Mouse (Mus musculus): Measurements from ENCODE around the gene Cnnm1. TPM values are rescaled to one million over a fixed set of nuclear protein-coding genes. Genes with fewer than 3 reads are reported as not detected.
A peak's percentile ranks its signal among the peaks of the same experiment; 100 is the strongest.

Cnnm1 gene
- polyA plus RNA-seq, 1 experiment from 2014 or later, result 0.08 TPM

- Histone ChIP-seq H3K4me1 (ENCODE audit: control insufficient read depth, insufficient read depth, low read length) (peaks cover 17% of the 10 kb centered on the region), H3K27me3 (ENCODE audit: control insufficient read depth, insufficient read depth, low read length) (no peaks in the 10 kb centered on the region), H3K27ac (ENCODE audit: low read length) (peak overlapping the region; percentile 28; the same call in 1 of the 2 replicates), H3K9ac (ENCODE audit: low read length) (no peak overlapping the region), H3K9me3 (replicated peaks; ENCODE audit: control insufficient read depth, low read length) (no peaks in the 10 kb centered on the region), H3K4me3 (ENCODE audit: low read length) (no peak overlapping the region), H3K4me2 (ENCODE audit: low read depth, low read length) (no peak overlapping the region), H3K36me3 (ENCODE audit: control insufficient read depth, insufficient read depth) (no peaks in the 10 kb centered on the region)
- 65% methylated on average over 8 of the region's 8 CpGs for WGBS
- no peak for ATAC-seq (replicated peaks; ENCODE audit: extremely low read depth, insufficient read depth, low FRiP score)
Observed at GRCm38 (mm10) chr19:43528056-43528587, 87.9 kb downstream of the Cnnm1 start.

GRCm38 (mm10) chr19:43530197-43530770, 90.0 kb downstream of the Cnnm1 start:
- Histone ChIP-seq H3K27me3 (ENCODE audit: control insufficient read depth, insufficient read depth, low read length) (no peaks in the 10 kb centered on the region), H3K9ac (ENCODE audit: low read length) (no peak overlapping the region), H3K4me3 (ENCODE audit: low read length) (peak overlapping the region; percentile 11; the same call in 1 of the 2 replicates), H3K36me3 (ENCODE audit: control insufficient read depth, insufficient read depth) (no peaks in the 10 kb centered on the region), H3K4me1 (ENCODE audit: control insufficient read depth, insufficient read depth, low read length) (peaks cover 8% of the 10 kb centered on the region; the same call in 1 of the 2 replicates), H3K4me2 (ENCODE audit: low read depth, low read length) (peak overlapping the region; percentile 46), H3K9me3 (replicated peaks; ENCODE audit: control insufficient read depth, low read length) (no peaks in the 10 kb centered on the region), H3K27ac (ENCODE audit: low read length) (no peak overlapping the region)
- 4% methylated on average over 13 of the region's 13 CpGs for whole genome bisulfite sequencing
- ATAC-seq (replicated peaks; ENCODE audit: extremely low read depth, insufficient read depth, low FRiP score), result peak; percentile 72

- Histone ChIP-seq H3K27me3 (ENCODE audit: control insufficient read depth, insufficient read depth, low read length) (no peaks in the 10 kb centered on the region), H3K4me3 (ENCODE audit: low read length) (no peak overlapping the region), H3K9me3 (replicated peaks; ENCODE audit: control insufficient read depth, low read length) (no peaks in the 10 kb centered on the region), H3K27ac (ENCODE audit: low read length) (no peak overlapping the region), H3K4me2 (ENCODE audit: low read depth, low read length) (no peak overlapping the region), H3K4me1 (ENCODE audit: control insufficient read depth, insufficient read depth, low read length) (peaks cover 6% of the 10 kb centered on the region; the same call in 1 of the 2 replicates), H3K36me3 (ENCODE audit: control insufficient read depth, insufficient read depth) (no peaks in the 10 kb centered on the region), H3K9ac (ENCODE audit: low read length) (no peak overlapping the region)
- 36% methylated on average over 12 of the region's 12 CpGs for WGBS
- ATAC-seq (replicated peaks; ENCODE audit: extremely low read depth, insufficient read depth, low FRiP score), result no peak
Observed at GRCm38 (mm10) chr19:43530921-43531320, 90.7 kb downstream of the Cnnm1 start.

- ATAC-seq (replicated peaks; ENCODE audit: extremely low read depth, insufficient read depth, low FRiP score), result no peak
- WGBS, result 91% methylated on average over 3 of the region's 3 CpGs
- H3K4me3 ChIP-seq (ENCODE audit: low read length), result no peak overlapping the region
- H3K9ac ChIP-seq (ENCODE audit: low read length), result no peak overlapping the region
- no peaks in the 10 kb centered on the region for H3K36me3 ChIP-seq (ENCODE audit: control insufficient read depth, insufficient read depth)
- no peak overlapping the region for H3K27ac ChIP-seq (ENCODE audit: low read length)
- no peaks in the 10 kb centered on the region for H3K27me3 ChIP-seq (ENCODE audit: control insufficient read depth, insufficient read depth, low read length)
- no peaks in the 10 kb centered on the region for H3K9me3 ChIP-seq (replicated peaks; ENCODE audit: control insufficient read depth, low read length)
- no peaks in the 10 kb centered on the region for H3K4me1 ChIP-seq (ENCODE audit: control insufficient read depth, insufficient read depth, low read length)
- no peak overlapping the region for H3K4me2 ChIP-seq (ENCODE audit: low read depth, low read length)
Observed at GRCm38 (mm10) chr19:43535372-43535771, 95.1 kb downstream of the Cnnm1 start.

GRCm38 (mm10) chr19:43546337-43547117, 106.3 kb downstream of the Cnnm1 start:
- no peaks in the 10 kb centered on the region for H3K9me3 ChIP-seq (replicated peaks; ENCODE audit: control insufficient read depth, low read length)
- H3K4me1 ChIP-seq (ENCODE audit: control insufficient read depth, insufficient read depth, low read length), result no peaks in the 10 kb centered on the region
- ATAC-seq (replicated peaks; ENCODE audit: extremely low read depth, insufficient read depth, low FRiP score), result no peak
- no peak overlapping the region for H3K9ac ChIP-seq (ENCODE audit: low read length)
- no peaks in the 10 kb centered on the region for H3K36me3 ChIP-seq (ENCODE audit: control insufficient read depth, insufficient read depth)
- H3K4me3 ChIP-seq (ENCODE audit: low read length), result no peak overlapping the region
- H3K27ac ChIP-seq (ENCODE audit: low read length), result no peak overlapping the region
- 12% methylated on average over 19 of the region's 19 CpGs for WGBS
- peaks cover 20% of the 10 kb centered on the region for H3K27me3 ChIP-seq (ENCODE audit: control insufficient read depth, insufficient read depth, low read length)
- no peak overlapping the region for H3K4me2 ChIP-seq (ENCODE audit: low read depth, low read length)

Other genes with a start within 250 kb of the Cnnm1 start
- 0.96 and 0.99 TPM in 2 replicates for gene Hpse2, start 52.1 kb upstream of the Cnnm1 start, polyA plus RNA-seq (2015; fragmentation: Nextera tagmentation; extraction: Ambion mirVana)
- gene Got1, start 84.2 kb downstream of the Cnnm1 start, polyA plus RNA-seq (2015; fragmentation: Nextera tagmentation; extraction: Ambion mirVana), result 271 and 274 TPM in 2 replicates
- not detected in 2 replicates for gene Nkx2-3, start 171.9 kb downstream of the Cnnm1 start, polyA plus RNA-seq (2015; fragmentation: Nextera tagmentation; extraction: Ambion mirVana)
- 9.5 and 10.9 TPM in 2 replicates for gene Slc25a28, start 234.4 kb downstream of the Cnnm1 start, polyA plus RNA-seq (2015; fragmentation: Nextera tagmentation; extraction: Ambion mirVana)
- 5.1 TPM in 2 replicates for gene Entpd7, start 249.2 kb downstream of the Cnnm1 start, polyA plus RNA-seq (2015; fragmentation: Nextera tagmentation; extraction: Ambion mirVana)

All from heart, embryonic 16.5 days (tissue).